Mouse (Mus musculus) erythroblast, embryonic 14.5 days (primary cell): ENCODE measurements around the gene Canx.

Experiments
- GATA1 ChIP-seq: IDR thresholded peaks from 2 replicates; pipeline ENCODE4 v1.6.1; 2012; ENCODE audit warnings: low read length, inconsistent platforms, mixed read lengths
- TAL1 ChIP-seq: IDR thresholded peaks from 3 replicates; pipeline ENCODE4 v1.6.1; 2012; ENCODE audit warnings: low read length, inconsistent platforms, mixed read lengths

- TF ChIP-seq TAL1: no peak
- no peak for TF ChIP-seq GATA1
These were observed 72.7 kb downstream of the Canx start for GRCm38 (mm10) chr11:50252684-50253265.
